Mouse (Mus musculus): ENCODE data around the gene Cenpb.
"Not testable (repeated sequence)": the region's sequence is repeated elsewhere in the genome, so short reads cannot be mapped to it uniquely, and the experiment has no call there.

Cenpb gene

DNA sequence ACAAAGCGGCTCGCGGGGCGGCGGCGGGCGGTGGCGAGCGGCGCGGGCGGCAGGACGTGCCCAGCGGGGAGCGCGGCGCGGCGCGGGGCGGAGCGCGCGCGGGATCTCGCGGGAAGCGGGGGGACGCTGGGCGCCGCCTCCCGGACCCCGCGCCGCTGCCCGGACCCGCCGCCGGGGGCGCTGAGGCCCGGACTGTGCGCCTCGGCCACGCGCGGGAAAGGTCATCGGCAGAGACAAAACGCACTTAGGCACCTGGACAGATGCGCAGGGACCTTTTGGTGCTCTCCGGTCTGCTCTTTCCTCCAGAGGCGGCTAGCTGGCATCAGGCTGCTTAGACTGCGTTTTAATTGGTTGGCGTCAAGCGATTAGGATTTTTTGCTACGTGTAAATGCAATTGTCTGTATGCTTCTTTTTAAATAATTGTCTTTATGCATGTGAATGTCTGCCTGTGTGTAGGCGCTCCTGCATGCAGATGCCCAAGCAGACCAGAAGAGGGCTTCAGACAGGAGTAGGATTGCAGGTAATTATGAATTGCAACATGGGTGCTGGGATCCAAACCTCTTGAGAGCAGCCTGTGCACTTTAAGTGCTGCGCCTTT lies at the start of gene Cenpb:
TSS of gene Cenpb (minus strand) at position 78 of the 598 bp plus-strand sequence.
- DNase-seq (ENCODE audit: low spot score): peak; percentile 72

DNA sequence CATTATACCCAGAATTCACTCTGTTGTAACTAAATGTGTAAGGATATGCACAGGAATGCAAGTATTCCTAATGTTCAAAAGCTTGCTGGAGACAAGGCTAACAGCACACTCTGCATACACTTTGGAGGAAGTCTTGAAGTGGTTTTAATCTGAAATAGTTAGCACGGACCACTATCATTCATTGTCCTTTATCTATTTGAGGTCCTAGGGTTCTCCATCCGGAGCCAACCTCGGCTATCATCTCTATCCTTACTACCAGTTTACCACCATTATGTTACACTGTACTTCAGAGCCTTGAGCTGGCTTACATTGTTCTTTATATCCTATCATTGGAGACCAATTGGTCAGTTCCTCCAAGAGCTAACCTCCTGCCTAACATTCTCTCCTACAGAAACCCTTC lies 47.4 kb upstream of the Cenpb start:
- DNase-seq (ENCODE audit: low spot score): no peak

DNA sequence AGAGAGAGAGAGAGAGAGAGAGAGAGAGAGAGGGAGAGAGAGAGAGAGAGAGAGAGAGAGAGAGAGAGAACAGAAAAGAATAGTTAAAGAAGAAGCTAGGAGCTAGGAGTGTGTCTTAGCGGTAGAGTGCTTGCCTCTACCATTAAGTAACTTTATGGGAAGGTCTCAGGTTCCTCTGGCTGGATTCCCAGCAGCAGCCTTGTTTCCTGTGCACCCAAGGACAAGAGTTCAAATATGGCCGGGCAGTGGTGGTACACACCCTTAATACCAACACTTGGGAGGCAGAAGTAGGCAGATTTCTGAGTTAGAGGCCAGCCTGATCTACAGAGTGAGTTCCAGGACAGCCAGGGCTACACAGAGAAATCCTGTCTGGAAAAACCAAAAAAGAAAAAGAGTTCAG lies 46.8 kb upstream of the Cenpb start:
- DNase-seq (ENCODE audit: low spot score): not testable (repeated sequence)

DNA sequence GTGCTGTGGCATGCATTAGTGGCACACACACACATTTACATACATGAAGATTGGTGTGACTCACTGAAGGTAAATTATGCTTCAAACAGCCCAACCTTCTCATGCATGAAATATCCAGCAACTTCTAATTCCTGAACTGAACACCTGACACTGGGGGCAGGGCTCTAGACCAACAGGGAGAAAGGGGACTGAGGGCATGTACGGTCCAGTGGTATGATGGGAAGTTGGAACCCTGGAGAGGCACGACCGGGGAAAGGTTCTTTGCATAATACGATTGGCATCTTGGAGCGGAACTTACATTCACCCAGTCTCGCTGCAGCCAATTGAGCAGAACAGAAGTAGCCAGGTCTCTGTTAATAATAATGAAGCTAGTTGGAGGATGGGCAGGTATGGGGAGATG lies 45.3 kb upstream of the Cenpb start:
- no peak for DNase-seq (ENCODE audit: low spot score)

DNA sequence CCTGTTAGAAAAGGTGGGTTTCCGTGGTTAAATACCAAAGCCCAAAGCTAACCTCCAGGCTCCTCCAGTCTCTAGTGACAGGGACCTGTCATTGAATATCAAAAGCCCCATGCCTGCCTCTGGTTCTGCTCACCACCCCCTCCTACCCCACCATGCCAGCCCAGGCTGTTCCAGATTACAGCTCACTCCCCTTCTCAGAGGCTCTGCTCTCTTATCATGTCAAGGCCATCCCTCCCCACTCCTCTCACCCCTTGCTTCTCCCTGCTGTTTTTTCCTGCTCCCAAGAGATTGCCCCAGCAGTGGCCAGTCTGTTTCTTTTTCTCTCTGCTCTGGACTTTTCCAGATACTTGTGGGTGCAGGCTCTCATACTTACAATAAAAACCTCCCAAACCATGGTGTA lies 43.7 kb upstream of the Cenpb start:
- peak; percentile 76 for DNase-seq (ENCODE audit: low spot score)

DNA sequence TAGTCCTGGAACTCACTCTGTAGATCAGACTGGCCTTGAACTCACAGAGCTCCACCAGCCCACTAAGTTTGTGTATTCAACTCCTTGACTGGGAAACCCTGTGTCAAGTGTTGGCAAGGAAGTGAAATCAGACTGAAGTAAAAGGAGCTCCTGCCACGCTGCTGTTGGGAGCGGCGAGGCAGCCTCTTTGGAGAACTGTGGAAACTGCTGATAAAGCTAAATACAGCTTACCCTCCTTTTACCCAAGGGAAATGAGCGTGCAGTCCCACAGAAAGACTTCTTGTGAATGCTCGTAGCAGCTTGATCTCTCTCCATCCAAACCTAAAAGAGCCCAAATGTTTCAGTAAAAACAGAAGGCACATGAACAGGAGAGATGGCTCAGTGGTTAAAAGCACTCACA lies 42.7 kb upstream of the Cenpb start:
- DNase-seq (ENCODE audit: low spot score): no peak

DNA sequence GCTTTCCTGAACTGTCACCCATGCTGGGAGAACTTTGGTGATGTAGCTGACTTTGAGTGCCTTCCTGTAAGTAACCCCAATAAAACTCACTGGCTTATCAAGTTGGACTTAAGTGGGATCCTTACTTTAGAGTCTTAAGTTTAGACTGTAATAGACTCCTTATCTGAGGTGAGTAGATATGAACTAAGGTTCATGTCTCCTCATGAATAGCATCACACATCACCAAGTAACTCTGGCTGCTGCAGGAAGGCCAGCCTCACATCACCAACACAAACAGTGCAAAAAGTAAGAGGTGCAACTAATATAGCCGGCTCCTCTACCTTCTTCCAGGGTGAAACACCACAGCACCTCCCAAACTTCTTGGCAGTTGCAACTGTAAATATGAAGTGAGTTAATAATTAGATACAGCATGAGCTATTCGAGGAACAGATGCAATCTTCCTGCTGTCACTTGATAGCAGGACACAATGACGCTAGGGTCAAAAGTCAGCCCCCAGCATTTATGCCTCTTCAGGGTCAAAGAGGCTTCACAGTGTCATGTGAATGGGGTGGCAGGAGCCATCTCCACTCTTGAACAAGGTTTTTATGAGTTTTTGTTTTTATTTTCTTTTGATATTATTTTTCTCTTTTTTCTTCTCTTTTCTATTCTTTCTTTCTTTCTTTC lies 42.1 kb upstream of the Cenpb start:
- DNase-seq (ENCODE audit: low spot score): no peak

DNA sequence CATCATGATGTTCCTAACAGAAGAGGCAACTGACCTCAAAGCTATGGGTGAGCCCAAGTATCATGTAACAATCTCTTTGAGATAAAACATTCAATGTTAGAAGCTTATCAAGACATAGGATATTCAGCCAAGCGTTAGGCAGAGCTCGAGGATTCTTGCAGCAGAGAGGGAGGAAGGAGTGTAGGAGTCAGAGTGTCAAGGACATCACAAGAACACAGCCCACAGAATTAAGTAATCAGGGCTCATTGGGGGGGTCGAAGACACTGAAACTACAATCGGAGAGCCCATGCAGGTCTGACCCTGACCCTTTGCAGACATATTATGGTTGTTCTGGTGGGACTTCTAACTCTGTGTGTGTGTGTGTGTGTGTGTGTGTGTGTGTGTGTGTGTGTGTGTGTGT lies 40.2 kb upstream of the Cenpb start:
- peak; percentile 71 for DNase-seq (ENCODE audit: low spot score)

DNA sequence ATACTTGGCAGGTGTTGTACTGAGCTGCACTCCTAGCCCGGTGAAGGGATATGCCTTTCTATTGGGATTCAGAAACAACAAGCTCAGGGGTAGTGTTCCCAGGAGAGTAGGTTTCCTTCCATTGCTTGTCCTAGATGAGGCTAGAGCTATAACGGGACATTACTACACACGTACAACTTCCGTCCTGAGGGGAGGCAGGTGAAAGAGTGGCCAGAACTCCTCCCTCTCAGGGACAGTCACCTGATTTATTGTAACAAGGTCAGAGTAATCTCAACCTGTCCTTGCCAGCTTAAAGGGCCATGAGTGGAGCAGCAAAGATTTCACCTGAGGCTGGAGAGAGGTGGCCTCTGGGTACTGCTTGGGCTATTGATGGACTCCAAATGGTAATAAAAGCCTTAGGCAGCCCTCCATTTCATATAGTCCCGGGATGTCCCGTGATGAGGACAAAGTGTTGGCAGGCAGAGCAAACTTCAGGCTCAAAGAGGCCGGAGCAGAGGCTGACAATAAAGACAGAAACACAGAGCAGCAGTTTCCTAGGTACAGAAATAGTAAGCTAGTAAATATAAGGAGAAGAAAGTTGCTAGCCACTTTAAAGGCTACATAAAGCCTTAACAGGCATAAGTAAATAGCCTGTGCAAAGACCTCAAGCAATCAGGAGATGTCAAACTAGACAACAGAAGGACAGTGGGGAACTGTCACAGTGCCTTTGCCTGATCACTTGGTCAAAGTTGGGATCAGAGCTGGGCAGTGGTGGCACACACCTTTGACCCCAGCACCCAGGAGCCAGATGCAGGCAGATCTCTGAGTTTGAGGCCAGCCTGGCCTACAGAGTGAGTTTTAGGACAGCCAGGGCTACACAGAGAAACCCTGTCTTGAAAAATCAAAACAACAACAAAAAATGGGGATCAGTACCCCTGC lies 36.3 kb upstream of the Cenpb start:
- DNase-seq (ENCODE audit: low spot score): no peak

DNA sequence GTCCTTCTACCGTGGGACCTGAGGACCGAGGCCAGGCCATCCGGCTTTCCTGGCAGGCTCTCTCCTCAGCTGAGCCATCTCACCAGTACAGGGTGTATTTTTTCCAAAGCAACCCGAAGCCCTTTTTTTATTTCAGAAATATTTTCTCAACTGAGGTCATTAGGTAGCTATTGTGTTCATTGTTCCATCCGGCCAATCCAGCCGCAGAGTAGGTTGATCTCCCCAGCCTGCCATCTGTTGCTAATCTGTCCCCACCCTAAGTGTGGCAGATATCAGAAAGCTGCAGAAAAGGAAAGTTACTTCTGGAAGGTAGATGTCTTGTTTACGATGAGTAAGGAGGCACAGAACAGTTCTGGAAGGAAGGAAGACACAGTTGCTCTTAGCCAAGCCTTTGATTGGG lies 33.9 kb upstream of the Cenpb start:
- no peak for DNase-seq (ENCODE audit: low spot score)

DNA sequence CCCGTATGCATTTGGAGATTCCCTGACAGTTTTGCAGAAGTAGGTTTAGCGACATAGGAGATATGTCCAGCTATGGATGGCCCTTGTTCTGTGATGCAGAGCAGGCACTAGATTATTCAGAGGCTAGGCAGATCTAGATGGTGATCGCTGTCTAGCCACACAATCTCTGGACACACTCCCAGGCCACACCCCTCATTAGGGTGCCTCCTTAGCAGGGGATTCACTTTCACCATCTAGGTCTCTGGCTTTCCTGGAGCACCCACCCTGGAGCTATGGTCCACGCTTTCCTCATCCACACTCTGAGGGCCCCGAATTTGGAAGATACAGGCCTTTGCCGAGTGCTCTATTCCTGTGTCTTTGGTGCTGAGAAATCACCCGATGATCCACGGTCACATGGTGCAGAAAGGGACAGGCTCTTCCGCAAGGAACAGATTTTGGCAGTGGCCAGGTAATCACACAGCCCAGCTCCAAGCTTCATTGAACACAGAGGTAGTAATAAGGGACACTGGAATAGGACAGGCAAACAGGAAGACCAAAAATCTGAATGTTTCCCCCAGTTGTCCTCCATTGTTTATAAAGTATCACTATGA lies 31.3 kb upstream of the Cenpb start:
- no peak for DNase-seq (ENCODE audit: low spot score)

DNA sequence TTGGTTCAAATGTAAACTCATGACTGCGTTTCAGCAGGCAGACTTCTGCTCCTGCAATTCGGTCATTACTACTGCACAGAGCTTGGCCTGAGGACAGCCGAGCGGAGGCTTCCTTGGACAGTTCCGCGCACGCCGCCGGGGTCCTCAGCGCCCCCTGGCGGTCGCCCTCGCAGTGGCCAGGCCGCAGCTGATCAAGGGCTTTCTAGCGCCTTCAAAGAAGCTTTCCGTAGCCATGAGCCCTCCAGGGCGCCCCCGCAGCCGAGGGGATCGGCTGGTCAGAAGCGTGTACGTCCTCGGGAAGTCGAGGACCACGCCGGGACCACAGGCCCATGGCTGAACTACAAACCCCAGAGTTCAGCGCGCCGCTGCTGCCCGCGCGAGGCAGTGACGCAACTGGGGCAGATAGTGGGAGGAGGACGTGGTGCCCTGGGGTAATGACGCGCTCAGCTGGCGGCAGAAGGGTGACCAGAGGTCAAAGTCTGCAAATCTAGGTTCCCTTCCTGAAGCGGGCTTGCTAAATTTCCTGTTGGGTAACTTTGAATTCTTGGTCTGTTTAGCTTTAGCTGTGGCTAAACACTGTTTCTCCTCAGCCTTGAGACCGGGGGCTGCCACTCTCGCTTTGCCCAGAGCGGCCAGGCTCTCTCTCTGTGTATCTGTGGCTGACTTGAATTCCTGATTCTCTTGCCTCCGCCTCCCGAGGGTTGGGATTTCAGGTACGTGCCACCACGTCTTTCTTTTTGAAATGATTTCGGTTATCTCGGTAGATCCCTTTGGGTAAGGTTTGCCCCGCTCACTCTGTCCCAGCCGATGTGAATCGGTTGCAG lies 30.3 kb upstream of the Cenpb start:
- peak; percentile 94 for DNase-seq (ENCODE audit: low spot score)

DNA sequence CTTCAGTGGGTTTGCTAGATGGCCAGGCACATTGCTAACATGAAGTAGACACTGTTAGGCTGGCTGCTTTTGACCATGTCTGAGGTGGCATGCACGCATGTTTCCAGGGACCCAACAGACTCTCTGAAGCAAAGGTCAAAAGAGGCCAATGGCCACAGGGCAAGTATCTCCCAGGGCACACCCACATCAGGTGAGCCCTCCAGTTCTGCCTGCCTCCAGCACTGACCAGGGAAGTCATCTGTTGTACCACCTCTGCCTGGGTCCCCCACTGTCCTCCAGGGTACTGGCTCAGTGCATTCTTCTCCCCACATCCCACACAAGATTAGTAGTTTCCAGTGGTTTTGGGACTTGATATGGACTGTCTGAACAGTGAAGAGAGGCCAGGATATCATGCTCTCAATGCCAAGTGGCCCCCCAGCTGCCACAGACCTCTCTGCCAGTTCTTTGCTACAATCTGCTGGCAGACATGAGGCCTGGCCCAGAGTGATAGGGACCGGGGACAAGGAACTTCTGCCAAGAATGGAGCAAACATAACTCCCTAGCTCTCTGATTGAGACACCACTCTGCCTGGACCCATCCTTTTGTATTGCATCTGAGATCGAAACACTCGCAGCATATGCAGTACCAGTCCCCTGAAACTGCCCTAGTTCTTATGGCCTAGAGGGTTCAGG lies 29.4 kb upstream of the Cenpb start:
- DNase-seq (ENCODE audit: low spot score): peak; percentile 77

DNA sequence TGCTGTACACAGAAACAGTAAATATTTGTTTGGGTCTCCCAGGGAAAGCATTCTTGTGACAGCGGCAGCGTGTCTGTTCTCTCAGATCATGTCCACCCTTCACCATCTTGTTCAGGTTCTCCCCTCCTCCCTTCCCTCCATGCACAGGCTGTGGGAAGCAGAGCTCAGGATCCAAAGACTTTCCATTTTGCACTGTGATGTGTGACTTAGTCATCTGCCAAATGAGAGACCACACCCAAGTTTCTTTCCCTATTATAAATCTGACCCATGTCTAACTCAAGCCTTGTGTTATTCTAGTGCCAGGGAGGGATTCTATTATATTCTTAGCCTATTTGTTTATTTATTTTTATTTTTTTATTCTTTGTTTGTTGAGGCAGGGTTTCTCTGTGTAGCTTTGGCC lies 28.5 kb upstream of the Cenpb start:
- DNase-seq (ENCODE audit: low spot score): no peak

DNA sequence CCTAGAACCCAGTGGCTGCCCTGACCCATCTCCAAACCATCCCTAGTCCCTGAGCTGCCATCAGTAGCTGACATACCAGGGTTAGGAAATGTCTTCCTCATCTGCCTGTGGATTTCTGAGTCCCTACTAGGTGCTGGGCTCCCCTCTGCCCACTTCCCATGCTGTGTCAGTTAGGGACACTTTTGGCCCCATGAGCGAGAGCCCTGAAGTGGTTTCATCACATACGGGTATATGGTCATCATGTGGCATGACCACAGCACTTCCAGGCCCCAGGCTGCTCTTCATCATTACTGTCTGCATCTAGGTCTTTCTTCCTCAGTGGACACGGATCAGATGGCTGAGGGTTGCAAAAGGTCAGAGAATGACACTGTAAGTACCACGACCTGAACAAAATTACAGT lies 26.9 kb upstream of the Cenpb start, which contains the start of gene Ap5s1:
TSS of gene Ap5s1 (plus strand) at position 301 of the 400 bp plus-strand sequence.
- no peak for DNase-seq (ENCODE audit: low spot score)

DNA sequence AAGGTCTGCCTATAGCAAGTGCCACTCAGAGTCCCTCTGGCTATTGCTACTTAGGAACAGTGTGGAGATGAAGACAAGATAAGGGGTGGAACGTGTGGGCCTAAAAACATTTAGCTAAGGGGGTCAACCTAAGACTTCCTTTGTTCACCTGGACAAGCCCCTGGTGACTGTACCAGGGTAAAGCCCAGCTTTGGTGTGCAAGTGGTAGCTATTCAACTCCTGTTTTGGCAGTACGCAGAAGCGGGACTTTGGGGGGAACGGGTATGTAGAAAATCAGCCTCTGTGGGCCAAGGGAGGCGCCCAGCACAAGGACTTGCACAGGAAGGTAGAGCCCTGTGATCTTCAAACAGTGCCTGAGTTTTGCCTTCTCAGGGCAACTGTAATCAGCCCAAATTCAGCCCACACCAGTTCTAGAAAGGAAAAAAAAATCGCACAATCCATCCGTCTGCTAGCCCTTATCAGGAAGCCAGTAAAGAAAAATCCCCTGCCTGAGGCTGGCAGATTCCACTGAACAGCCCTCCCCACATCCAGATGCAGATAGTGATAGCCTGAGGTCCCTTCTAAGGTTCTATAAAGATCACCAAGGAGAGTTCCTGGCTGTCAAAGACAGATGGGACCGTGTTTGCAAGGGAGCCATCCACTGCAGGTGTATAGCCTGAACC lies 25.8 kb upstream of the Cenpb start:
- DNase-seq (ENCODE audit: low spot score): no peak

DNA sequence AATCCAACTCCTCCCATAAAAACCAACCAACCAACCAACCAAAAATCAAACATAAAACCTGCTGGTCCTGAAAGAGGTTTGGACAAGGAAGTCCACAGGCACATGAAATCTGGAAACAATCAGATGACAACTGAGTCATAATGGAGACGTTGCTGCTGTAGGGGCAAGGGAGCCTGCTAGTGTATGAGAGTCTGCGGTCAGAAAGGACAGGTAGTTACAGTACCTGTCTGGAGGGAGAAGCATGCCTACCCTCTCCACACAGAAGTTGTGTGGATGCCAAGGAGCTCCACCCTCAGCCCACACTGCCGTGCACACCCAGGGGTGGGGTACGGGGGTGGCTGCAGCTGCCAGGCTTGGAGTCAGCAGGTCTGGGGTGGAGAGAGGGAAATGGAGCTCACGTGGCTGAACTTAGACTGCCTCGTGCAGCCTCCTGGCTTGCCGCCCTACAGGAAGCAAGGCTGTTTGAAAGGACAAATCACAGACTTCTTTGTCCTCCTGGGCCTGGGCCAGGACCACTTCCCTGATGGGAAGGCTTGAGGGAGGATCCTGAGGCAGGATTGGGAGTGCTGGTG lies 24.6 kb upstream of the Cenpb start:
- peak; percentile 87 for DNase-seq (ENCODE audit: low spot score)

DNA sequence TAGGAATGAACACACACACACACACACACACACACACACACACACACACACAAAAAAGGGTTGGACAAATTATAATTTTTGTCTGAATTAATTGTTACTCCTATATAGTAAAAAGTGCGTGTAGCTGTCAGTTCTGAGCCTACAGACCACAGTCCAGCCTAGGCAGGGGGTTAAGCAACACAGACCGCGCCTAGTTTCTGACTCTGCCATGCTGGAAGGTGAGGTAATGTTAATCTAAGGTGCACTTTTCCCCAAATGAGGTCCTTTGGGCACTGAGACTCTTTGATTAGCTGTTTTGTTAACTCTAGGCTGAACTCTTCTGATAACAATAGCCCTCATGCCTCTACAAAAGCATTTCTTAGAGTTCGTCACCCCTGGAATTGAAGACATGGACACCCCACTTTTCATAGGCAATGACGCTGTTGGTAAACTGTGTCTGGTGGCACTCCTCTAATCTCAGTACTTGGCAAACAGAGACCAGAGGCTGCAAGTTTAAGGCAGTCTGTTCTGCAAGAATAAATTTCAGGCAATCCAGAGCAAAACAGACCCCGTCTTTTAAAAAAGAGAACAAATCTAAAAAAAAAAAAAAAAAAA lies 24.0 kb upstream of the Cenpb start:
- no peak for DNase-seq (ENCODE audit: low spot score)

DNA sequence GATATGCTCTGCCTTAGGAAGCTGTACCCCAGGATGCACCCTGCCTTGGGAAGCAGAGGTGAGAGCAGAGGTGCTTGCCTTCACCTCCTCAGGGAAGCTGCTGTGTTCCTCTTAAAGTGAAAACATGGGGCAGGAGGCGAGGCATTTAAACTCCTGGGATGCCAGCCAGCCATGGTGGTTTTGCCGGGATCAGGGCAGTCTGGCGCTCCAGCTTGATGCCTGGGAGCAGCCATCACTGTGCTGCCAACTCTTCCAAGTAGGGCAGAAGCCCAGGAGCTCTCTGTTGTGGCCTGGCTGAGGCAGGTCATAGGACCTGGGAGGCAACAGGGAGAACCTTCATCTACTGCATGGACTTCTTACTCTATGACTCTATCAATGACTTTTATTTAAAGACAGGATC lies 21.4 kb upstream of the Cenpb start:
- DNase-seq (ENCODE audit: low spot score): no peak

DNA sequence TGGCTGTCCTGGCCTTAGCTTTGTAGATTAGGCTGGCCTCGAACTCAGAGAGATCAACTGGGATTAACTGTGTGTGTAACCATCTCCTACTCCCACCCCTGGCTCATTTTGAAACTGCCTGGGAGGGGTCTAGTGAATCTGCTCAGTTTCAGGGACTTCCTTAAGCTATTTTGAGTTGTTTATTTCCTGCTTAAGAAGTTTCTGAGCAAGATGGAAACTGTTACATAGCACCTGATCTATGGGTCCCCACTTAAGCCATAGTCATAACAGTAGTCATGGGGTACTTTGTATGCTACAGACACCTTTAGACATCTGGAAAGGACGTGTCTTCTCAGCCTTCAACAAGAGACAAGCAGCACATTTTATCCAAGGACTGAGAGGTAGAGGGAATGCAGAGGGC lies 20.8 kb upstream of the Cenpb start:
- DNase-seq (ENCODE audit: low spot score): no peak
